Mouse (Mus musculus) embryonic fibroblast, embryonic 13.5 days (primary cell): Measurements from ENCODE around the gene Atf6.

ENCODE experiments used
- CTCF ChIP-seq: IDR thresholded peaks from 2 replicates; pipeline ENCODE4 v1.5.1; 2011; ENCODE audit warnings: mild to moderate bottlenecking, control low read depth, low read length, moderate library complexity, borderline replicate concordance; ENCODE audit not compliant: insufficient read depth
- POLR2A ChIP-seq: IDR thresholded peaks from 2 replicates; pipeline ENCODE4 v1.6.1; 2011; ENCODE audit warnings: low read depth, mild to moderate bottlenecking, control low read depth, low read length, moderate library complexity

DNA sequence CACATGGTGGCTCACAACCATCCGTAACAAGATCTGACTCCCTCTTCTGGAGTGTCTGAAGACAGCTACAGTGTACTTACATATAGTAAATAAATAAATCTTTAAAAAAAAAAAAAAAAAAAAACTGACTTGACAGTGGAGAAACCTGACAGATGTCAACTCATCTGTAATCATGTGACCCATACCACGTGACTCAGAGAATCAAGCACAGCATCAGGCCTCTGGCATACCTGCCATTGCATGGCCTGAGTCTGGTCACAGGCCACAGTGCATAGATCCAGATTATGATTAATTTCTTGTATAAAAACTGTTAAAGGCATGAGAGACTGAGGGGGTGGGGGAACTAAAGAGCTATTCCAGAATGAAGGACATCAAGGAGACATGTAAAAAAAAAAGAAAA lies 8.7 kb downstream of the Atf6 start:
- TF ChIP-seq CTCF (no peak), POLR2A (no peak)
